Mouse (Mus musculus) frontal cortex, postnatal 36 days (tissue): ENCODE results near the gene Washc4.

Experiments
- DNase-seq, 2 experiments: peaks; one replicate each; pipeline ENCODE4 v3.0.0; 2022; ENCODE audit warnings: low spot score in 2 of 2

Gene Washc4

DNA sequence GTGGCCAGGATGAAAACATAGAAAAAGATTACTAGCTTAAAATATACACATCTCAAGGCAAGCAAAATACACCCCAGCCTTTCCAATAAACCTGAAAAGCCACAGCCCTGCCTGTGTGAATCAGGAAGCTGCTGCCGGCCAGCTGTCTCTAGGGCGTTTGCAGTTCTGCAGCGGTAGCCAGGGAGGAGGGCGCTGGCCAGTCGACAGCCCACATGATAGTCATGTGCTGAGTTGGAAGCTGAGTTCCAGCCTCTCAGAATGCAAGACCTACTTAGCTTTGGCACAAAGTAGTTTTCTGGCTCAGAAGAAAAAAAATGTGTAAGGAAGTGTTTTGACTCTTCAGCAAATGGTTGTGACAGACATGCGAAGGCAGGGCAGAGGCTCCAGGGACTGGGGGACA lies 93.7 kb downstream of the Washc4 start:
- DNase-seq, result peak; percentile 70 to 86

DNA sequence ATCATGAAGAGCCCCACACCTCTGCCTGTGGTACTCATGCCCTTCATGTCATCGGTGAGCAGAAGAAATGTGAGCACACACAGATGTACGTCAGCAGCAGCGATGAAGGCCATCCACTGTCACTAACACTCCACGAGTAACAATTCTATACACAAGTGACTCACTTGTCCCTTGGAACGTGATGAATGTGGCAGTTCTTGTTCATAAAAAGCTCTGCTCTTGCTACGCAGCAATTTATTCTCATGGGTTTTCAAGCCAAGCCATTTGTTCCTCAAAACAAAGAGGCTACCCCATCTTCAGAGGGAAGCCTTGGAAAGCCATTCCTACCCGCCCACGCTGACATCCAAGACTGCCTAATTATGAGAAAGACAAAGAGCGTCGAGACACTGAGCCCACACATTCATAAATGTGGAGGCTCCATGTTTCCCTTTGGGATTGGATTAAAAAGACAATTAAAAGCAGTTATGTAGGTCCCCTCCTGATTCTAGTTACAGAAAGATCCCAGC lies 96.4 kb downstream of the Washc4 start:
- DNase-seq, result no peak

DNA sequence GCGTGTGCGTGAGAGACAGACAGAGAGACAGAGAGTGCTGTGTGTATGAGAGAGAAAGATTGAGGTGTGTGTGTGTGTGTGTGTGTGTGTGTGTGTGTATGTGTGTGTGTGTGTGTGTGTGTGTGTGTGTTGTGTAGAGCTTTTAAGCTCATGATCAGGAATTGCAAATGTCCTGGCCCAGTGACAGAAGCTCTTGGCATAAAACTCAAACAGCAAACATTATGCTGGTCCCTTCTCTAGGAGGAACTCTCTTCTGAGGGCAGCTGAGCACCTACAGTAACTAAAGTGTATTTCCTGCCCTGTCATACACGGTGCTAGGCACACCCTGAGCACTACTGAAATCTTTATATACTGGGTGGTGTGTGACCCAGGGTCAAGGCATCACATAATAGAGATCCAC lies 98.1 kb downstream of the Washc4 start:
- DNase-seq, result no peak

DNA sequence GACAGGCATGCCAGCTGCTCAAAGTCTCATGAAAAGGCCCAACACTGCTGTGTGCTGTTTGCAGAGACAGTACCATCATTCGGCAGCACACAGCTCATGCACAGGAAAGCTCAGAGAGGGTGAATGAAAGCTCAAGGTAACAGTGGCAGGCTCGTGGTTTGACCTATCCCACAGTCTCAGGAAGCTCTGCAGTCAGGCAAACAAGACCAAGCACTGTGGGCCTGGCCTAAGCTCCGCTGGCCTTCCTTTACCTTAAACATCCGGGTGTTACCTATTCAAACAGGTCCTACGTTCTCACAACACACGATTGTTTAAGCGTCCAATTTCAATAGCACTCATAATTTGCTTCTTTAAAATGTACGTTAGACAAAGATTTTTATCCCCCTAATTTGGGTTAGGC lies 100.6 kb downstream of the Washc4 start:
- no peak for DNase-seq

DNA sequence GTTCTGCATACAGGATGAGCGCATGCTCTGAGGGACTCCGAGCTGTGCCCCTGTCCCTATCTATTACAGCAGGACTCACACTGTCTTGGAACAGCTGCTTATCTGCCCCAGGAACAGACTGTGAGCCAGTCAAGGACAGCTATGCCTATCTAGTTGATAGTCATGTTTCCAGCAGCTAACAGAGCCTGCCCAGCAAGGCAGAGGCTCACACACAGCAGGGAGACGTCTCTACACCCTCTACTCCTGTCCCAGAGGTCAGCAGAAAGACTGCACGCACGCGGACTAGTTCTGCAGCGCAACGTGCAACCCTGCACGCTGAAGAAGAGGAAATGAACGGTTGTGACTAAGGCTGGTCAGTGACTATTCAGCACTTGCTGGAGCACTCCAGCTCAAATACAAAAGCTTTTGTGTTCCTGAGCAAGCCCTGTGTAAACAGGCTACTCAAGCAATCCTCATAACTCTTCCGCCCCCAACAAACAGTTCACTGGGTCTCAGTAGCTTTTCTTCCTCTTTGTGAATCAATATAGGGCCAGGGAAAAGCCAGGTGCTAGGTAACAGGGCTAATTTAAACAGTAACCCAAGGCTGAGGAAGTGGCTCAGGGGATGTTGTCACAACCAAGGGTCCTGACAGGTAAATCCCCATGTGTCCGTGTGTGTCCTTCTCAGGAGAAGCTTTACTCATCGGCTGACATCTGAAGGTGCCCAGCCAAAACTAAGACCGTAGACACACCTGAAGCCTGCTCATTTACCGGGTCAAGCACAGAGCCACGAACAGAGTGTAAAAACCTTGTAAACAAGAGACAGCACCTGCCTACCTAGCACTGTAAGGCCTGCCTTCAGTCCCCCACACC lies 101.5 kb downstream of the Washc4 start:
- peak in 1 of 2 experiments; percentile 30 for DNase-seq

DNA sequence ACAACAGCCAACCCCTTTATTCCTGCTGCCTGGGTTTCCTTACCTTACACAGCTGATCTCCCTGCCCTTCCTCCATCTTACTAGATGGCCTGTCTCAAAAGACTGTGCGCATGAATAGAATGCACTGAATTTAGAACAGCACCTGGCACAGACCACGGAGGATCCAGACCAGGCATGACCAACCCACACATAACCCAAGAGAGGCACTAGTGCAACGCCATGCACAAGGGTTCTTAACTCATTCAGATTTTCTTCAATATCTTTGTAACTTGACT lies 102.1 kb downstream of the Washc4 start:
- DNase-seq, result no peak
